Mouse (Mus musculus): ENCODE results near the gene Eml5.
A peak's percentile ranks its signal among the peaks of the same experiment; 100 is the strongest.

Eml5 gene

DNA sequence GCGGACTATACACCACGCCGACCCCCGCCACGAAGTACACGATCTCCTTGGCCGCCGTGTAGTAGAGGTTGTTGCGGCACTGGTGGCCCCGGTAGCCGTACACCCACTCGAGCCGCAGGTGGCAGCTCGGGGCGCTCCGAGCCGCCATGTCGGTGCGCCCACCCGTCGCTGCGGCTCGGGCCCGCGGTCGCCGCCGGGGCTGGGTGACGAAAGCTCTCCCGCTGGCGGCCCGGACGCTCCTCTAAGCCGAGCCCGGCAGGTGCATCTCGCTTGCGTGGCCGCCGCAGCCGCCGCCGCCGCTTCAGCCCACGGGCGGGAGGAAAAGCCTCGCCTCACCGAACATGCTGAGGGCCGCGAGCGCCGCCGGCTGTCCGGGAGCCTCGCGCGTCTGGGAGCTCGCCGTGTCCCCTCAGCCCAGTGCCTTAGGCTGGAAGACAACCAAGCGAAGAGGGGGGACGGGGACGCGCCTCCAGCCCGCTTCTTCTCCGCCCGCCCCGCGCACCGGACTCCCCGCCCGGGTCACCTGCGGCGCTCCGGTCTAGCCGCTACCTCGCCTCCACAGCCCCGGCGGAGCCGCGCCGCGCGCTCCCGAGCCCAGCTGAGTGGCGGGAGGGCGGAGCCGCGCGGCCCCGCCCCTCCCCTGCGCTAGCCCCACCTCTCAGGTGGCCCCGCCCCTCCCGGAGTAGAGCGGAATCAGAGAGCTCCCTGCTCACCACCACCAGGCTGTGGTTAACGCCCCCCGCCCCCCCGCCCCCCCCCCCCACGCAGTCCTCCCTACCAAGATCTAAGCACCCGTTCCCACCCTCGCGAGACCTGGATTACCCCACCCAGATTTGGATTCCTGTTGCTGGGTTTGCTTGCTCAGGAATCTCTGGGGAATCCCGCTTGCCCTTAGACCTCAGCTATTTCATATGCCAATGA, at the start of gene Eml5:
Eml5 (minus strand) TSS at position 604 of the 921 bp plus-strand sequence.
- DNase-seq (ENCODE audit: low spot score) = peak; percentile 79

DNA sequence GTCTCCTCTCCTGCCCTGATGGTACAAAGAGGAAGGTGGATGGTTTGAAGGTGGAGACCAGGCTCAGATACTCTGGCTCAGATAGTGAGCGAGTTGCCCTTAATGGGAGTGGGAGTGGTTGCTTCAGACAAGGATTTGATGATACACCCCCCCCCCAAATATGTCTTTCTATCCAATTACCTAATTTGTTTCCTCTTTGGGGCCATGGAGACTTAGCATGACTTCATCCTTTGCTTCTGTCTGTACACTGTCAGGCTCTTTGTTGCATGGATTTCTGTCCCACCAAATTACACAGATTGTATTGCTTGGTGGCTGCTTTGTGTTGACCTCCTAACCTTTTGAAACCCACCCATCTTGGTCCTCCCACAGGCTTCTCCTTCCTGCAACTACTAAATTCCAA, 31.6 kb upstream of the Eml5 start:
- DNase-seq (ENCODE audit: low spot score) = no peak

DNA sequence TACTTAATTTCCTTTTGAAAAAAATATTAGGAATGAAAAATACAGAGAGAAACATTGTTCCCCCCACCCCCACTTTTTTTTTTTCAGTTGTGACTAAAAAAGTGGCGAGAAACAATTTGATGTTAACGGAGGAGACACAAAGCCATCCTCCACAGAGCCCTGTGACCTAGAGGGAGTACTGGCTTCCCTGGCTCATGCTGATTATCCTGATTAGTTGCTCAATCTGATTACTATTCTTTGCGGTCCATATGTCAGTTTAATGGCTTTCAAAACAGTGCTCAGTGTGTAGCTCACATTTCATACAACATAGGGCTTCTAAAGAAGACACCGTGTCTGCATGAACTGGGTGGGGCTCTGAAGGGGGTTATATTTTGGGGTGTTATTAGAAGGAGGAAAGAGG, 31.2 kb upstream of the Eml5 start:
- no peak for DNase-seq (ENCODE audit: low spot score)

DNA sequence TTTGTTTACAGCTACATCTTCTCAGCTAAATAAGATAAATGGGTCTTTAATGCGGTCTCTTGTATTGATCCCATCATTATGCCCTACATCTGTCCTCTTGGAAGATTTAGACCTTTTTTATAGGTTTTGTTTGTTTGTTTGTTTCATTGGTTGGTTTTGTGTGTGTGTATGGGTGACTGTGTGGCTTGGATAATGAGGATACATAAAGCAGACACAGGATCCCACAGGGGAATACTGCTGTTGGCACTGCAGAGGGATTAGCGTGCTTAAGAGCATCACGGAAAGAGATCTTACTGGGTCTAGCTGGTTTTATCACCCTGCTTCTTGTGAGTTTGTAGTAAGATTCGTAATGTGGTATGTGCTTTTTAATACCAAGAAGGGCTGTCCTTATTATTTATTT, 29.9 kb upstream of the Eml5 start:
- DNase-seq (ENCODE audit: low spot score) = no peak

DNA sequence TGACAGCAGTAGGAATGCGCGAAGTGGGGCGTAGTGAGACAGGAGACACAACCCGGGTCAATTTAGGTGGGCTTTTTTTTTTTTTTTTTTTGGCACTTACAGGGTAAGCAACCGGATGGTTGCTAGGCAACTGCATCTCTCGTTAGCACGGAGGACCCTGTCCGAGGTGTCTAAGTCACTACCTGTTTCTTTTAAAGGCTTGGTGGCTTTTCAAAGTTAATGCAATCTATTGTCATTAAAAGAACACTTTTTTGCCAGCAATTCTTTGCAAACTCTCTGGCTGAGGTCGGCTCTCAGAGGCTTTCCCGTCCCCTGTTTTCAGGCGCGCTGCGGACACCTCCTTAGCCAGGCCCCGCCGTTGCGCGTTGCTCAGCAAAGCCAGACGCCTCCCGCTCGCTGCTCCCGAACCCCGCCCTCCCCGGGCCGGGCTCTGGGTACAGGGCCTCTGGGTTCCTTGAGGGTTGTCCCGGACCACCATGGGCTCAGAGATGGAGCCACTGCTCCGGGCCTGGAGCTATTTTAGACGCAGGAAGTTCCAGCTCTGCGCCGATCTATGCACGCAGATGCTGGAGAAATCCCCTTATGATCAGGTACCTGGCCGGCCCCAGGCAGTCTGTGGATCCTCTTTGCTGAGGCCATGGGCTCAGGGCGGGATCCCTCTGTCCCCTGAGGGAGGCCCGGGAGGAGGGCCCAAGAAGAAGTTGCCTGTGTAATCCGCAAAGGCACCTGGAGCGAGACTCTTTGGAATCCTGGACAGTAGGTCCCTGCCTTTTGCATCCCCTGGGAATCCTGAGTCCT, 19.1 kb upstream of the Eml5 start, which contains the start of gene Ttc8:
Ttc8 (plus strand) TSS at position 381 of the 798 bp plus-strand sequence.
- peak; percentile 85 for DNase-seq (ENCODE audit: low spot score)

DNA sequence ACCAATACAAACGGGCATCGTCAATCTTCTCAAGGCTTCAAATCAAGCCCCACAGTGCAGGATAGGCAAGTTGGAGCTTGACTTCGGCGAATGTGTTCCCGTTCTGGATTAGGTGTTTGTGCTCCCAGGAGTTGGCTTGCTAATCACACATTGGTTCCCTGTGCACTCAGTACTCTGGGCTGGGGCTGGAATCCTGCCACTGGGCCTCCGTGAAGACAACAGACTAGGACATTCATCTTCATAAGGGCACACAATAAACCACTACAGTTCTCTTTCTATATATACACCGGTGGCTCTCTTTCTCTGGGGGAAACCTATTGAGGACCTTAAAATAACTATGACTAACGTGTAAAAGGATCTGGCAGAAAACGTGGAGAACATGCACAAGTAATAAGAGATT, 8.8 kb upstream of the Eml5 start:
- DNase-seq (ENCODE audit: low spot score) = no peak

DNA sequence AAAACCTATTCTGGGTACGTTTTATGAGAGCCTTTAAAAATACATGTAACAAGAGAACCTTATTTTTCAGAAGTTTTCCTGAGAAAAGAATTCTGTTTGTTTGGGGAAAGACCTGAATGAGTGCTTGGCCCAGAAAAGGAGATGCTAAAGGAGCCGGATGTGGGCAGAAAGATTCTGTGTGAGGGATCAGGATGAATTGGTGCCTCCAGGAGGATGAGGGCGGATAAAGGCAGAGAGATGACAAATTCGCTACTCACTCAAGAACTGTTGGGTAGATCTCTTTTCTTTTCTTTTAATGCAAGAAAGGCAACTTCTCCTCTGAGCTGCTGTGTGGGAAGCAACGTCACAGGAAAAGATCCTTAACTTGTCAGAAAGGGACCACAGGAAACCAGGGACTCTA, 4.2 kb upstream of the Eml5 start:
- DNase-seq (ENCODE audit: low spot score) = no peak

DNA sequence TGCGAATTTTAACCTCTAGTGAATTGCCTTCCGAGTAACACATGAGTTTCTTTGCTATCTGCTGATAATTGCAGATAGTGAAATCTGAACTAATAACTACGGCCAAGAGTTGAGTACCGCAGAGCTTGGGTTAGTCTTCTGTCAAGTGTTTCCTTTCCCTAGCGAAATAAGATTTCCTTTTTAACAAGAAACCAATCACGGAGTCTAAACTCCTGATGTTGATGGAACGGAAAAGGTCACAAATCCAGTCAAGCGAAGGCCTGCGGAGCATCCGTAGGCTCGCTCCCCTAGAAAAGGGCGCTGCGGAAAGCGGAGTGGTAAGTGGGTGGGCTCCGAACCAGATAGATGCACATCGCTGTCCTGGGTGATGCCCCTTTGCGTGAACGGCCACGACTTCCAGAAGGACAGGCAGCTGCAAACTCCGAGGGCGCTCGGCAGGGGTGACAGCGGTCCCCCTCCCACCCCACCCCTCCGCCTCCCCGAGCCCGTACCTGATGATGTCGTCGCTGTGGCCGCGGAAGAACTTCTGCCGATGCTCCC, 873 bp downstream of the Eml5 start:
- peak; percentile 10 for DNase-seq (ENCODE audit: low spot score)

DNA sequence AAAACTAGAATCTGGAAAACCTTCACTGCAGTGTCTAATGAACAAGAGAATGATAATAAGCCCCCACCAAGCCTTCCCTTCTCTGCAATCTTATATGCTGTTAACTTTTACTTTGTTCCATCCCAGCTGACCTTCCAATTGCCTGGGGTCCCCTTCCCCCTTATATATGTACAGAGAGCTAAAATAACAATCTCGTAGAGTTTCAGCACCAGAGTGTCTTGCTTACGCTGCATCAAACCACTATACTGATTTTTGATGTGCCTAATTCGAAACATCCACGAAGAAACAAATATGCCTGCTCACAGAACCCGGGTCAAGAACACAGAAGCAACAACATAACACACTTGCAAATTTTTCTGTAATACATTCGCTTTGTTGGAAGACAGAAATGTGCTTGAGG, 1.6 kb downstream of the Eml5 start:
- no peak for DNase-seq (ENCODE audit: low spot score)

DNA sequence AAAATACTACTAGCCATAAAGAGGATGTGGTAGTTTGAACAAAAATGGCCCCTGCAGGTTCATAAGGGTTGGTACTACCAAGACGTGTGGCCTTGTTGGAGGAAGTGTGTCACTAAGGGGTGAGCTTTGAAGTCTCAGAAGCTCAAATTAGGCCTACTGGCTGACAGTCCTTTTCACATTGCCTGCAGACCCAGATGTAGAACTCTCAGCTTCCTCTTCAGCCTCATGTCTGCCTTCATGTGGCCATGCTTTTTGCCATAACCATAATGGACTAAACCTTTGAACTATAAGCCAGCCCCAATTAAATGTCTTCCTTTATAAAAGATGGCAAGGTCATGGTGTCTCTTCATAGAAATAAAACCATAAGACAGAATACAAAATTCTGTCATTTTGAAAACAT, 4.5 kb downstream of the Eml5 start:
- no peak for DNase-seq (ENCODE audit: low spot score)

DNA sequence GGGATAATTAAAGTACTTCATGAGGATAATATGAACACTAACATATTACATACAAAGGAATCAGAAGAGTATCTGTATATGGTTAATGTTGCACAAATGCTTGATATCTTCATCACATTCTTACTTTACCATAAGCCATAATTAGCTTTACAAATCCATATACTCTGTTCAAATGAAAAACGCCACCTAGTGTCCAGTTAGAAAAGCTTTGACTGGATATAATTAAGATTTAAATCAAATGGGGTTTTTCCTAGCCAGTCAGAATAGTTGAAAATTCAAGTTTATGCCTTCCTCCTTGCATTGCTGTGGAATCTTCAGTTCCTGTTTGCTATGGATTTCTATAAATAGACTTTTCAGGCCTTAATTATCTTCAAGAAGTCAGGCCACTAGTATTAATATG, 16.8 kb downstream of the Eml5 start:
- no peak for DNase-seq (ENCODE audit: low spot score)

DNA sequence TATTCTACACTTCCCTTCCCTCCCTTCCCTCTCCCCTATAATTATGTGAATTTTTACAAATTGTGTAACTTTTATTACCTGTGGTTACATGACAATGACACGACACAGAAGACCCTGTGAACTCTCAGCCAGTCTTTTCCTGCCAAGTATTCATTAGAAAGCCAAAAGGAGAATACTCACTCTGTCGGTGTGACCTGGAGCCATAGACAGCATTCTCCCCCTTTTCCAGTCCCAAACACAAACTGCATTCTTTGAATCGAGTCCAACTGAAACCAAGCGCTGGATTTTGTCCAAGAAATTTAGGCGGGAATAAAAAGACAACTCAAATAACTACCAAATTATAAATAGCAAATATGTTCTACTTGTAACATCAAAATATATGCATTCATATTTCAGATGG, 19.5 kb downstream of the Eml5 start:
- DNase-seq (ENCODE audit: low spot score) = no peak

DNA sequence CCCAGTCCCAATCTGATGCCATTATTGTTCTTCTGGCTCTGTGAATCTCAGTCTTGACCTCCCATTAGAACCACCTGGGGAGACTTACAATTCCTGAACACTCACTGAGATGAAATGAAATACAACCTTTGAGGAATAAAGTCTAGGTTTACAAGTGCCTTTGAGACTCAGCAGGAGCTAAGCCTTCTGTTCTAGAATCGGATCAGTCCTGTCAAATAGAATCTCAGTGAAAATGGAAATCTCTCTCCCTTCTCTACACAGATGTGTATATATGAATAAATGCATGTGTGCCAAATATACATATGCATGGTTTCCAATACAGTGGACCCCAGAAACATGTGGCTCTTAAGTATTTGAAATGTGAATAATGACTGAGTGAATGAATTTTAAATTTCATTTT, 22.6 kb downstream of the Eml5 start:
- no peak for DNase-seq (ENCODE audit: low spot score)

DNA sequence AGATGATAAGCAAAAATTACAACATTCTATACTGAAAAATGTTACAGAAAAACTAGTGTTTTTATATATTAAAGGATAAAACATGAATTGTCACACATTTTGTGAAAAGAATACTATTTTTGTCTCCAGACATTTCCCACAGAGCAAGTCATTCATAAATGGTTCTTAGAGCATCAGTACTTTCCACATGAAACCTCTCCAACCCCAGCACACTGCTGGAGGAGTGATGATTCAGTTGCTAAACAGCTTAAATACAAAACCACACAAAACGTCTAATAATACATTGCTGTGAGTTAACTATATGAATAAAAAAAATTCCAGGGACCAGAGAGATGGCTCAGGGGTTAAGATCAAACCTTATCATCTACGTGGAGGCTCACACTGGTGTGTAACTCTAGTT, 26.1 kb downstream of the Eml5 start:
- DNase-seq (ENCODE audit: low spot score) = no peak

DNA sequence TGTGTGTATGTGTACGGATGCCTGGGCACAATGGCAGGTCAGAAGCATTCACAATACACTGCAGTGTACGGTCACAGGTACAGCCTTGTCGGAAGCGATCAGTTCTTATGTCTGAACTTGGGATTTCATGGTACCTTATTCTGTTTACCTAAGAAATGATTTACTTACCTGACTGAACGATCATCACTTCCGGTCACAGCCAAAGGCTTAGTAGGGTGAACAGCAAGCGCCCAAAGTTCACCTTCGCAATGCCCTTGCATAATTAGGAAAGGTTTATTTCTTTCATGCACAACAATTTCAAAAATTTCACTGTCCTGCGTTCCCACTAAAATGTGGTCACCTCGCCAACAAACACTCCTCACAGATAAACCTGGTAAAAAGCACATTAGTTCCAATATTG, 28.4 kb downstream of the Eml5 start:
- no peak for DNase-seq (ENCODE audit: low spot score)

DNA sequence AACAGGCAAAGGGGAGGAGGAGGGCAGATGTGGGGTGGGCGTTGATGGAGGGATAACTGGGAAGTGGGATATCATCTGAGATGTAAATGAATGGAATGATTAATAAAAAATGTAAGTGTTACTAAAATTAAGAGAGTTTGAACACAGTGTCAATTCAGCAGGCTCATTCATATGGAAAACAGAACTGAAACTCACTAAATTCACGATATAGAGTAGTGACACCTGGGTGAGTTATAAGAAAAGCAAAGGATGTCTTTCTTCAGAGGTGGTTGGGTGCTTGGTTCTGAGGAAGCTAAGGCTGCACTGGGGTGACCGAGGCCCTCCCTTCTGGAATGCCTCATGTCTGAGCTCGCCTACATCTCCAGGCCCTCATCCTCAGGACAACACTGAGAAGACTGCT, 37.8 kb downstream of the Eml5 start:
- DNase-seq (ENCODE audit: low spot score) = no peak

DNA sequence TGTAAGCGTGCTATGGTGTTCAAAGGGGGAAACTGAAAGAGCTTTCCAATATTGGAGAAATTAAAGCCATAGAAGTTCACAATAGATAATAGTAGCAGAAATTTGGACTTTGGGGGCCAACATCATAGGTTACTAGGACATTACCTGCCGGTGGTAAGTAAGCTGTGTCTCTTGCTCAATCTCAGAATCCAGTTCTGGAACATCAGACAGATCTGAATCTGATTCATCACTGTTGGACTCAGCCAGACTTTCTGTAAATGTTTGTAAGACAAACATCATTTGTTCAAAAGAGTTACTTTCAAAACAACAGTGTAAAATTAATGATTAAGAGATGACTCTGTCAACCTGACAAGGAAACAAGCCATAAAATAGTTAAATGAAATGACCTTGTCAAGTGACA, 41.0 kb downstream of the Eml5 start:
- no peak for DNase-seq (ENCODE audit: low spot score)

DNA sequence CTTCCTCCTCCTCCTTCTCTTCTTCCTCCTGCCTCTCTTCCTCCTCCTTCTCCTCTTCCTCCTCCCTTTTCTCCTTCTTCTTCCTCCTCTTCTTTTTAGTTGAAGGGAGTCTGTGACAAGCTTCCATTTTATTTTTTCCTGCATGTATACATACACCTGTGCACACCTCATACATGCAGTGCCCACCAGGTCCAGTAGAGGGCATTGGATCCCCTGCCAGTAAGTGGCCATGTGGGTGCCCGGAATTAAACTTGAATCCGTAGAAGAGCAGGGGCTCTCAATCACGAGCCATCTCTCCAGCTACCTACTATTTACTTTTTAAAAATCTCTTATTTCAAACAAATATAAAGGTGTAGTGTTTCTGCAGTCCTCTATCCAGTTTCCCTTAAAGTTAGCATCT, 50.5 kb downstream of the Eml5 start:
- DNase-seq (ENCODE audit: low spot score) = peak; percentile 27

DNA sequence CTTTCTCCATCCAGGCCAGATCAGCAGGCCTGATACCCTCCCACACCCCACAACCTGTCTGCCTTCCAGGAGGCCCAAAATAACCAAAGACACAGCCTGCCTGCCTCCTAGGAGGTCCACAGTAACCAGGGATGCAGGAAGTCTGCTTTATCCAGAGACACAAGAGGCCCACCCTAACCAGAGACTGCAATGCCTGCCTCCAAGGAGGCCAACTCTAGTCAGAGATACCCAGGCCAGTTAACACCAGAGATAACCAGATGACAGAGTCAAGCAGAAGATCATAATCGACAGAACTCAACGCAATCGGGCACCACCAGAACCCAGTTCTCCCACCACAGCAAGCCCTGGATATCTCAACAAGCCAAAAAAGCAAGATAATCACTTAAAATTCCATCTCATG, 56.5 kb downstream of the Eml5 start:
- no peak for DNase-seq (ENCODE audit: low spot score)

DNA sequence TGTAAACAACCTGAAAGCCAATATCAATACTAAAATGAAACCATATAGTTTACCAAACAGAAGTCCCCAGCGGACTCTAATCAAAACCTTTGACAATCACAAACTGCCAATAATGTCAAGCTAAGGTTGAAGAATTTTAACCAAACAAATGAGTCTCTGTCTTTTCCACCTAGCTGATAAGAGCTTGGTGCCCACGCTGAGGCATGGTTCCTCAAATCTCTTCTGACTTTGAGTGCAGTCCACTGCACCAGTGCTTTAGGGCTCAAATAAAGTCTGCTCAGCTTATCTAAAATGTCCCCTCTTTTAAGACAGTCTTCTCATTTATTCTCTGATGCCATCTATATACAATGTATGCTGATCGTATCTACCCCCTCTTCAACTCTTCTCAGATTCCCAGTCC, 61.1 kb downstream of the Eml5 start:
- DNase-seq (ENCODE audit: low spot score) = no peak

DNA sequence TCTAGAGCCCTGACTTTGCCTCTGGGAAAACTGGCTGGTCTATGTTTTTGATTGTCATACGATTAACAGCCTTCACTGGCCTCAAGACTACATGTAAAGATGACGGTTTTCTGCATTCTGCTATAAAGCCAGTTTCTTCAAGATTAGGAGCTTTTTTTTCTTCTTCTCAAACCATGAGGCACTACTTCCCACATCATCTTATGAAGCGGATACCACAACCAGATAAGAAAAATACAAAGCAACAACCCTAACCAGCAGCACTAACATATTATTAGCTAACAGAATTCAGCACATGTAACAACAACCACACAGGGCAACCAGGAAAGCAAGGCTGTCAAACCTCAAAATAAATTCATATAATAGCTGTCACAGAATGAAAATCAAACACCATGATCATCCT, 63.3 kb downstream of the Eml5 start:
- no peak for DNase-seq (ENCODE audit: low spot score)

DNA sequence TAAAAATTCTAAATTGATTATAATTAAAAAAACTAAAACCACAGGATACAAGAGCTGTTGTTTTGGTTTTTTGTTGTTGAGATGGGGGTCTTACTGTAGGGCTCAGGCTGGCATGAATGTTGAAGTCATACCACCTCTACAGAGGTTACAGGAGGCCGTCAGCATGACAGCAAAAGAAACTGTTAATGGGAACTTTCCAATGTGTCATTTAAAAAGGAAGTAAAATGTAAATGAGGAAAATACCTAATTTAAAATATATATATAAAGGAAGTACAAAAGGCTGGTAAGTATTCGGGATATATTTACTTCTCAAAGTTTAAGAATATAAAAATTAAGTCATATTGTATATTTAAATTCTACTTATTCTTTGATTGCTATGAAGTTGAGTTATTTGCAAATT, 65.8 kb downstream of the Eml5 start:
- no peak for DNase-seq (ENCODE audit: low spot score)

DNA sequence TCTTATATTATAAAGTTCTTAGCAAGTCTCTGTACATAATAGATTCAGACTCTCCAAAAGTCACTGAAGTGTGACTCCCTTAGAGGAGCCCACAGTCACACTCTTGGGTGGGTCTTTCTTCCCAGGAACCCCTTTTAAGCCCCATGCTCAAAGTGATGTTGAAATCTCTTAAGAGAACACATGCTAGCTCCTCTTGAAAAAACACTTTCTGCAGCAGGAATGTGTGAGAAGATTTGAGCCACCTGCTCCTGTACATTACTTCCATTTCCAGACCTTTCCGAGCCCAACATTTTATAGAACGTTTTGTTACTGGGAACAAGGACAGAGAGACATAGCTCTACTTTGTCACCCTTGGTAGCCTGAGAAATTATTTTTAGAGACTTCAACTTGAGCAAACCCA, 66.4 kb downstream of the Eml5 start:
- DNase-seq (ENCODE audit: low spot score) = no peak

All from ovary, postnatal 36 days (tissue).